Mouse (Mus musculus): ENCODE measurements around the gene Adamts12.
A peak's percentile ranks its signal among the peaks of the same experiment; 100 is the strongest.

Gene Adamts12

GRCm38 (mm10) chr15:11159386-11159785, 94.8 kb downstream of the Adamts12 start:
- DNase-seq (ENCODE audit: low spot score in 2 of 2), result no peak

GRCm38 (mm10) chr15:11160759-11161158, 96.2 kb downstream of the Adamts12 start:
- no peak for DNase-seq (ENCODE audit: low spot score in 2 of 2)

- no peak for DNase-seq (ENCODE audit: low spot score in 2 of 2)
Observed at GRCm38 (mm10) chr15:11165883-11166282, 101.3 kb downstream of the Adamts12 start.

- DNase-seq (ENCODE audit: low spot score in 2 of 2), result no peak
Observed at GRCm38 (mm10) chr15:11173884-11174470, 109.4 kb downstream of the Adamts12 start.

GRCm38 (mm10) chr15:11174842-11175241, 110.3 kb downstream of the Adamts12 start:
- DNase-seq (ENCODE audit: low spot score in 2 of 2), result no peak

- DNase-seq (ENCODE audit: low spot score in 2 of 2), result no peak
Observed at GRCm38 (mm10) chr15:11177448-11177847, 112.9 kb downstream of the Adamts12 start.

- DNase-seq (ENCODE audit: low spot score in 2 of 2), result peak in 1 of 2 experiments; percentile 25
Observed at GRCm38 (mm10) chr15:11179751-11180169, 115.2 kb downstream of the Adamts12 start.

GRCm38 (mm10) chr15:11186711-11187110, 122.1 kb downstream of the Adamts12 start:
- DNase-seq (ENCODE audit: low spot score in 2 of 2), result no peak

GRCm38 (mm10) chr15:11190447-11190846, 125.9 kb downstream of the Adamts12 start:
- DNase-seq (ENCODE audit: low spot score in 2 of 2), result no peak

GRCm38 (mm10) chr15:11192762-11193161, 128.2 kb downstream of the Adamts12 start:
- DNase-seq (ENCODE audit: low spot score in 2 of 2), result no peak

- peak in 1 of 2 experiments; percentile 28 for DNase-seq (ENCODE audit: low spot score in 2 of 2)
Observed at GRCm38 (mm10) chr15:11197051-11197450, 132.5 kb downstream of the Adamts12 start.

- DNase-seq (ENCODE audit: low spot score in 2 of 2), result peak; percentile 20 to 23
Observed at GRCm38 (mm10) chr15:11198246-11198795, 133.7 kb downstream of the Adamts12 start.

- DNase-seq (ENCODE audit: low spot score in 2 of 2), result peak; percentile 22 to 26
Observed at GRCm38 (mm10) chr15:11203084-11203483, 138.5 kb downstream of the Adamts12 start.

GRCm38 (mm10) chr15:11204934-11205333, 140.3 kb downstream of the Adamts12 start:
- no peak for DNase-seq (ENCODE audit: low spot score in 2 of 2)

GRCm38 (mm10) chr15:11210976-11211375, 146.4 kb downstream of the Adamts12 start:
- no peak for DNase-seq (ENCODE audit: low spot score in 2 of 2)

- DNase-seq (ENCODE audit: low spot score in 2 of 2), result no peak
Observed at GRCm38 (mm10) chr15:11233906-11234632, 169.5 kb downstream of the Adamts12 start.

GRCm38 (mm10) chr15:11240406-11240805, 175.8 kb downstream of the Adamts12 start:
- peak in 1 of 2 experiments; percentile 25 for DNase-seq (ENCODE audit: low spot score in 2 of 2)

- DNase-seq (ENCODE audit: low spot score in 2 of 2), result no peak
Observed at GRCm38 (mm10) chr15:11241288-11241687, 176.7 kb downstream of the Adamts12 start.

GRCm38 (mm10) chr15:11246402-11246801, 181.8 kb downstream of the Adamts12 start:
- no peak for DNase-seq (ENCODE audit: low spot score in 2 of 2)

GRCm38 (mm10) chr15:11279273-11280080, 214.9 kb downstream of the Adamts12 start:
- DNase-seq (ENCODE audit: low spot score in 2 of 2), result no peak

GRCm38 (mm10) chr15:11280689-11281264, 216.2 kb downstream of the Adamts12 start:
- no peak for DNase-seq (ENCODE audit: low spot score in 2 of 2)

GRCm38 (mm10) chr15:11283171-11283570, 218.6 kb downstream of the Adamts12 start:
- DNase-seq (ENCODE audit: low spot score in 2 of 2), result no peak
